Mouse (Mus musculus) neural tube, embryonic 13.5 days (tissue): ENCODE data around the gene Atxn10. TPM values are rescaled to one million over a fixed set of nuclear protein-coding genes. Genes with fewer than 3 reads are reported as not detected.

Experiments
- polyA plus RNA-seq: library from polyadenylated mRNA; unstranded; fragments of >200 nt; fragmentation: Nextera tagmentation; extraction: Ambion mirVana; gene quantifications from 2 replicates; pipeline ENCODE4 v1.2.1, GENCODE M21; 2015

The Atxn10 gene
- polyA plus RNA-seq, 1 experiment from 2014 or later: 496 TPM

Other genes starting within 250 kb of the Atxn10 start
- not detected in 2 replicates for gene Smc1b, start 204.3 kb upstream of the Atxn10 start, polyA plus RNA-seq
- 0.34 and 0.57 TPM in 2 replicates for gene Ribc2, start 204.2 kb upstream of the Atxn10 start, polyA plus RNA-seq
- gene Fbln1, start 130.3 kb upstream of the Atxn10 start, polyA plus RNA-seq: 71.0 and 77.0 TPM in 2 replicates
- not detected in 2 replicates for gene 7530416G11Rik, start 167.0 kb downstream of the Atxn10 start, polyA plus RNA-seq
- 34.2 and 37.7 TPM in 2 replicates for gene Wnt7b, start 246.2 kb downstream of the Atxn10 start, polyA plus RNA-seq